Mouse (Mus musculus): ENCODE measurements at regions not wholly inside any gene's neighbourhood (a gene's known extent, or its start where the extent isn't known, plus 50 kb on each side); places are given as distances from the start of the nearest gene placed in this dataset.

DNA sequence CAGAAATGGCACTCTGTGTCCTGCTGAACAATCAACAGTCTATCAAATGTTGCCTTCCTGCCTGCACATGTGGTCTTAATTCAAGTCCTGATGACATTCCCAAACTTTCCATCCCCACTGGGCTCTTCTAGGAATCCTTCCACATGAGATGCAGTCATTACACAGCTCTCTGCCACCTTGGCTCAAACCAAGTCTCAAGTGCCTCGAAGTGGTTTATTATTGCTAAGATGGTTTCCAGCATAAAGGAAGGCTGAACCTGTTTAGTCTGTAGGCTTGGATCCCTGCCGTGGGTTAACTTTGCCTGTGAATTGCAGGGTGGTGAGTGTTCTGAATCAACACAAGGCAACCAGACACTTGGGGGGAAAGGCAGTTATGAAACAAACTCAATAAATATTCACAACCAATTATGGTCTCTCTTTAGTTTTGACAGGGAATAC, 293.4 kb upstream of the Acvr2a start:
- no peak for TF ChIP-seq TAL1 (conservative IDR thresholded peaks at IDR 0.05; ENCODE audit: low read depth, low read length)
- no peak for TF ChIP-seq CTCF (IDR thresholded peaks at IDR 0.05; ENCODE audit: low read depth, low read length)
